Mouse (Mus musculus) ES-Bruce4 (cell line): Measurements from ENCODE around the gene Dmac2.

Source experiments
- CTCF ChIP-seq: IDR thresholded peaks from one replicate; pipeline ENCODE4 v1.8.1; 2011; ENCODE audit warnings: low read depth, low read length
- EP300 ChIP-seq: IDR thresholded peaks from 2 replicates; pipeline ENCODE4 v1.6.1; 2011; ENCODE audit warnings: low read depth, low read length; ENCODE audit not compliant: insufficient read depth
- POLR2A ChIP-seq: IDR thresholded peaks from one replicate; pipeline ENCODE4 v1.8.1; 2011; ENCODE audit warnings: low read length; ENCODE audit not compliant: insufficient read depth

- no peak for TF ChIP-seq POLR2A
- no peak for TF ChIP-seq CTCF
- TF ChIP-seq EP300, result no peak
Measured at GRCm38 (mm10) chr7:25614831-25615705, 4.1 kb upstream of the Dmac2 start.
